Mouse (Mus musculus) heart, postnatal 0 days (tissue): ENCODE results near the gene Lrig2. TPM values are rescaled to one million over a fixed set of nuclear protein-coding genes. Genes with fewer than 3 reads are reported as not detected.
"Not testable (repeated sequence)": the region's sequence is repeated elsewhere in the genome, so short reads cannot be mapped to it uniquely, and the experiment has no call there.

Experiments
- ATAC-seq: fragments of 200-750 bp; cut with Nextera tagmentation; 2 replicates; pipeline ENCODE4 v1.8.0; 2017; ENCODE audit warnings: low read depth, moderate number of reproducible peaks, moderate library complexity; ENCODE audit not compliant: insufficient read depth
- DNase-seq: peaks from one replicate; pipeline ENCODE4 v3.0.0-alpha.2; 2016; ENCODE audit warnings: low spot score
- H3K27ac ChIP-seq: fragments of 300-500 bp; sonication (generic); 2 replicates; pipeline ENCODE4 v1.5.1; 2014; ENCODE audit warnings: low read depth, mild to moderate bottlenecking
- H3K27me3 ChIP-seq: fragments of 300-500 bp; sonication (generic); 2 replicates; pipeline ENCODE4 v1.6.1; 2014; ENCODE audit warnings: low read length, mixed read lengths; ENCODE audit not compliant: control insufficient read depth, insufficient read depth
- H3K36me3 ChIP-seq: fragments of 300-500 bp; sonication (generic); replicated peaks from 2 replicates; pipeline ENCODE4 v1.6.1; 2014; ENCODE audit warnings: low read length, mixed read lengths; ENCODE audit not compliant: control insufficient read depth, insufficient read depth
- H3K4me1 ChIP-seq: fragments of 300-500 bp; sonication (generic); 2 replicates; pipeline ENCODE4 v1.6.1; 2014; ENCODE audit warnings: antibody characterized with exemption; ENCODE audit not compliant: control insufficient read depth, insufficient read depth
- H3K4me2 ChIP-seq: fragments of 300-500 bp; sonication (generic); 2 replicates; pipeline ENCODE4 v1.6.1; 2014; ENCODE audit warnings: low read depth, mild to moderate bottlenecking, low read length, moderate library complexity
- H3K4me3 ChIP-seq: fragments of 300-500 bp; sonication (generic); 2 replicates; pipeline ENCODE4 v1.5.1; 2014; ENCODE audit warnings: low read depth, low read length
- H3K9ac ChIP-seq: fragments of 300-500 bp; sonication (generic); replicated peaks from 2 replicates; pipeline ENCODE4 v1.6.1; 2014; ENCODE audit warnings: low read depth, low read length, mixed read lengths
- H3K9me3 ChIP-seq: fragments of 300-500 bp; sonication (generic); replicated peaks from 2 replicates; pipeline ENCODE4 v1.6.1; 2016; ENCODE audit warnings: low read length; ENCODE audit not compliant: control insufficient read depth
- CTCF ChIP-seq: IDR thresholded peaks from 2 replicates; pipeline ENCODE4 v1.5.1; 2016; ENCODE audit warnings: antibody characterized with exemption, control low read depth, low read depth
- EP300 ChIP-seq: IDR thresholded peaks from 2 replicates; pipeline ENCODE4 v1.6.1; 2016; ENCODE audit warnings: antibody characterized with exemption, low read depth
- WGBS: fragments of 180-500 bp; shearing (Covaris S2); extraction: QIAGEN DNeasy Blood & Tissue Kit; methylation state at CpG from one replicate; pipeline ENCODE4 v1.1.7; 2014; 5-methylcytosine and 5-hydroxymethylcytosine counted together
- polyA plus RNA-seq: library from polyadenylated mRNA; unstranded; fragments of >200 nt; fragmentation: Nextera tagmentation; extraction: Ambion mirVana; gene quantifications from 2 replicates; pipeline ENCODE4 v1.2.1, GENCODE M21; 2015
- total RNA-seq: library from RNA; depleted of rRNA; stranded (reverse); fragments of >200 nt; gene quantifications from 2 replicates; pipeline ENCODE4 v1.2.3, GENCODE M21; 2014; ENCODE audit warnings: low replicate concordance

The Lrig2 gene
- total and polyA plus RNA-seq, 2 experiments from 2014 or later: 7.2 to 18.7 TPM

GRCm38 (mm10) chr3:104437576-104437975 is 74.1 kb downstream of the Lrig2 start:
- H3K9me3 ChIP-seq: no peaks in the 10 kb centered on the region
- no peaks in the 10 kb centered on the region for H3K27me3 ChIP-seq
- no peak for DNase-seq
- 28% methylated on average over 7 of the region's 7 CpGs for WGBS
- no peaks in the 10 kb centered on the region for H3K36me3 ChIP-seq
- ATAC-seq: no peak
- no peak overlapping the region for H3K4me3 ChIP-seq
- H3K9ac ChIP-seq: no peak overlapping the region
- H3K4me2 ChIP-seq: no peak overlapping the region
- H3K4me1 ChIP-seq: peaks cover 11% of the 10 kb centered on the region
- H3K27ac ChIP-seq: no peak overlapping the region
- no peak for TF ChIP-seq CTCF
- TF ChIP-seq EP300: no peak

- Histone ChIP-seq H3K9me3 (no peaks in the 10 kb centered on the region), H3K4me2 (no peak overlapping the region), H3K4me1 (peaks cover 23% of the 10 kb centered on the region), H3K36me3 (no peaks in the 10 kb centered on the region), H3K27ac (no peak overlapping the region), H3K9ac (no peak overlapping the region), H3K4me3 (no peak overlapping the region), H3K27me3 (no peaks in the 10 kb centered on the region)
- no peak for DNase-seq
- ATAC-seq: no peak
- TF ChIP-seq EP300 (no peak), CTCF (no peak)
- WGBS: 90% methylated on average over 3 of the region's 3 CpGs
These were observed 75.8 kb downstream of the Lrig2 start for GRCm38 (mm10) chr3:104435947-104436346.

DNA sequence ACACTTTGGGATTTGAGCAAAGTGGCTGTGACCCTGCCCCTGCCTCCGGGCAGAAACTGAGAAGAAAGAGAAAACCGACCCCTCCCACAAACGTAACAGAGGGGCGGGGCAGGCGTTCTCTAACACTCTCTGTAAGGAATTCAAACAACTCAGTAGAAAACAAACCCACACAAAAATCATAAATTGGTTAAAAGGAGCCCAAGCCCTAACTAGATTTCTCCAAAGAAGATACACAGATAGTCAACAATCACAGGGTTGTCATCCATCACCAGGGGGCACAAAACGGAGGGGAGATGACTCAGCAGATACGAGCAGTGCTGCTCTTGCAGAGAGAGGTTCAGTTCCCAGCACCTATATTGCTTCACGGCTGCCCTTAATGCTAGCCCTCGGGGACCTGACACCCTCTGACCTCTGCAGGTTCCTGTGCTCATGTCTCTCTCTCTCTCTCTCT is 77.4 kb downstream of the Lrig2 start:
- no peaks in the 10 kb centered on the region for H3K9me3 ChIP-seq
- peaks cover 24% of the 10 kb centered on the region for H3K4me1 ChIP-seq
- no peak for DNase-seq
- WGBS: 25% methylated on average over 9 of the region's 9 CpGs
- no peak for TF ChIP-seq EP300
- TF ChIP-seq CTCF: no peak
- ATAC-seq: no peak
- H3K9ac ChIP-seq: no peak overlapping the region
- H3K27me3 ChIP-seq: no peaks in the 10 kb centered on the region
- H3K4me3 ChIP-seq: peak overlapping the region; percentile 25
- no peaks in the 10 kb centered on the region for H3K36me3 ChIP-seq
- H3K4me2 ChIP-seq: peak overlapping the region; percentile 47
- H3K27ac ChIP-seq: no peak overlapping the region

GRCm38 (mm10) chr3:104432651-104433050 is 79.1 kb downstream of the Lrig2 start:
- DNase-seq (no peak), ATAC-seq (no peak)
- 79% methylated on average over 6 of the region's 6 CpGs for WGBS
- Histone ChIP-seq H3K9me3 (no peaks in the 10 kb centered on the region), H3K9ac (no peak overlapping the region), H3K4me1 (peaks cover 24% of the 10 kb centered on the region), H3K27ac (no peak overlapping the region), H3K4me3 (no peak overlapping the region), H3K4me2 (no peak overlapping the region), H3K27me3 (no peaks in the 10 kb centered on the region), H3K36me3 (no peaks in the 10 kb centered on the region)
- TF ChIP-seq EP300: no peak
- TF ChIP-seq CTCF: no peak

DNA sequence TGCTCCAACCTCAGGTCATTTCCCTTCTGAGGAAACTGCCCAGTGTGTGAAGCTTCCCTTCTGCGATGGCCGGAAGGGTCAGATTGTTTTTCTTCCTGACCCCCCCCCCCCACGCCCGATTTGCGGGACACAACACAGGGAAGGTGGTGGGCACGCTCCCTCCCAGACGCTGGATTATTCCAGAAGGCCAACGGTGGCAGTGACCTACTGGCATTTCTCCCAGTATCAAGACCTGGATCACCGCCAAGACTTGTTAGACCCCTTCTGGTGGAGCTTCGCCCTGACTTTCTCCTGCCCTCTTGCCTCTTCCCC is 79.9 kb downstream of the Lrig2 start:
- ATAC-seq: peak; percentile 77
- Histone ChIP-seq H3K36me3 (no peaks in the 10 kb centered on the region), H3K4me1 (peaks cover 24% of the 10 kb centered on the region), H3K9me3 (no peaks in the 10 kb centered on the region), H3K27me3 (no peaks in the 10 kb centered on the region), H3K4me3 (no peak overlapping the region), H3K27ac (peak overlapping the region; percentile 70), H3K4me2 (0 out of 2 replicates have a peak overlapping the region, but pooled peaks have one; percentile 7), H3K9ac (no peak overlapping the region)
- 13% methylated on average over 10 of the region's 10 CpGs for WGBS
- DNase-seq: peak; percentile 48
- TF ChIP-seq CTCF (no peak), EP300 (no peak)

DNA sequence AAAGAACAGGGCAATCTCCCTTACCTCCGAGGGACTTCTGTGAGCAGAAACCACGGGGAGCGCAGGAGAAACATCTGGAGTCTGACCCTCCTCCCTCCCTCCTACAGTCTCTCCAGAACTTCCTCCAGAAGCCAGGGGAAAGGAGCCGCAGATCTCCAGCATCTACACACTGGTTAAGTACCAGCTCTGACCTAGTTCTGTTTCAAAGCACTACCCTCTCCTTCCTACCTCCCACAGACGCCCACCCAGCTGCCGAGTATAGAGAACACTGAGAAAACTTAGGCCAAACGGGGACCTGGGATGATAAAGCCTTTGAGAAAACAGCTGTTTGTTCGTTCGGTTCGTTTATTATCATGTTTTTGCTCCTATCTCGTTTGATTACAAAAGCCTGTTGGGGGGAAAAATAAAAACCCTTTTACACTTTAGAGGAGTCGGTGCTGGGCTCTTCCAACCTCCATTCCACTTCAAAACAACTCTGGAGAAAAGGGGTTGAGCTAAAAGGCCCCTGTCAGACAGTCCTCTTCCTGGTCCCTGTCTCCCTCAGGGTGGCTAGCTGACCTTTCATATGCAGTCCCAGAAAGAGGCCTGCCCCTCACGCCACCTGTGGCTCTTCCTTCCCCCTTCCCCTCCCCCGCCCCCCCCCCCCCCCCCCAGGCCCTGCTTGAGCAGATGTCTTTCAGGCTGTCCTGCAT is 80.4 kb downstream of the Lrig2 start:
- WGBS: 10% methylated on average over 14 of the region's 14 CpGs
- Histone ChIP-seq H3K4me2 (peak overlapping the region; percentile 24; the same call in 1 of the 2 replicates), H3K4me3 (no peak overlapping the region), H3K27ac (peak overlapping the region; percentile 70), H3K4me1 (peaks cover 24% of the 10 kb centered on the region), H3K9me3 (no peaks in the 10 kb centered on the region), H3K36me3 (no peaks in the 10 kb centered on the region), H3K9ac (peak overlapping the region; percentile 16; the same call in 1 of the 2 replicates), H3K27me3 (no peaks in the 10 kb centered on the region)
- ATAC-seq: peak; percentile 43; the same call in 1 of the 2 replicates
- peak; percentile 44 for DNase-seq
- TF ChIP-seq EP300: no peak
- no peak for TF ChIP-seq CTCF

- H3K4me3 ChIP-seq, H3K9me3 ChIP-seq, DNase-seq, H3K36me3 ChIP-seq, H3K9ac ChIP-seq, H3K27me3 ChIP-seq, ATAC-seq, H3K4me2 ChIP-seq, H3K27ac ChIP-seq: not testable (repeated sequence)
- H3K4me1 ChIP-seq: peaks cover 20% of the 10 kb centered on the region; the same call in 1 of the 2 replicates
- WGBS: 100% methylated on average over 2 of the region's 2 CpGs
These were observed 84.4 kb downstream of the Lrig2 start for GRCm38 (mm10) chr3:104427354-104427753.
